Mouse (Mus musculus) myocyte (in vitro differentiated cells): ENCODE data around the gene Sorcs2. TPM values are rescaled to one million over a fixed set of nuclear protein-coding genes. Genes with fewer than 3 reads are reported as not detected.

Source experiments
- H3K27me3 ChIP-seq: one replicate; pipeline ENCODE4 v1.6.1; 2011; ENCODE audit not compliant: control insufficient read depth, insufficient read depth, insufficient read length
- H3K36me3 ChIP-seq: one replicate; pipeline ENCODE4 v1.6.1; 2011; ENCODE audit not compliant: control insufficient read depth, insufficient read depth
- H3K4me2 ChIP-seq: one replicate; pipeline ENCODE4 v1.6.1; 2011; ENCODE audit warnings: low read depth, control low read depth
- H3K4me3 ChIP-seq: one replicate; pipeline ENCODE4 v1.5.1; 2011; ENCODE audit warnings: mild to moderate bottlenecking, control low read depth, moderate library complexity
- H3K79me2 ChIP-seq: one replicate; pipeline ENCODE4 v1.6.1; 2011; ENCODE audit not compliant: control insufficient read depth, insufficient read depth
- H3ac ChIP-seq: one replicate; pipeline ENCODE4 v1.6.1; 2011; ENCODE audit not compliant: control insufficient read depth, insufficient read length
- CEBPB ChIP-seq: IDR thresholded peaks from 2 replicates; pipeline ENCODE4 v1.6.1; 2011; ENCODE audit warnings: mild to moderate bottlenecking, moderate library complexity; ENCODE audit not compliant: poor library complexity, insufficient read depth, severe bottlenecking
- E2F4 ChIP-seq: IDR thresholded peaks from one replicate; pipeline ENCODE4 v1.6.1; 2011; ENCODE audit warnings: mild to moderate bottlenecking, control low read depth, moderate library complexity; ENCODE audit not compliant: insufficient read depth
- MAX ChIP-seq: IDR thresholded peaks from one replicate; pipeline ENCODE4 v1.6.1; 2011; ENCODE audit warnings: low read depth, mild to moderate bottlenecking, control low read depth
- MYOD1 ChIP-seq, 3 experiments: IDR thresholded peaks; one replicate each; pipeline ENCODE4 v1.6.1; 2011; ENCODE audit warnings: control low read depth in 2 of 3, low read depth in 2 of 3, mild to moderate bottlenecking in 2 of 3, moderate library complexity in 1 of 3; ENCODE audit not compliant: insufficient read length in 2 of 3, control insufficient read depth in 1 of 3
- MYOG ChIP-seq, 3 experiments: IDR thresholded peaks; one replicate each; pipeline ENCODE4 v1.6.1; 2011; ENCODE audit warnings: control low read depth in 2 of 3, low read depth in 2 of 3, mild to moderate bottlenecking in 2 of 3; ENCODE audit not compliant: insufficient read length in 2 of 3, control insufficient read depth in 1 of 3, insufficient read depth in 1 of 3
- POLR2A ChIP-seq: IDR thresholded peaks from one replicate; pipeline ENCODE4 v1.6.1; 2011; ENCODE audit warnings: low read depth, mild to moderate bottlenecking, control low read depth, moderate library complexity; ENCODE audit not compliant: insufficient read length
- POLR2AphosphoS2 ChIP-seq: IDR thresholded peaks from one replicate; pipeline ENCODE4 v1.6.1; 2011; ENCODE audit warnings: low read depth, control low read depth; ENCODE audit not compliant: insufficient read length
- REST ChIP-seq: IDR thresholded peaks from one replicate; pipeline ENCODE4 v1.6.1; 2011; ENCODE audit warnings: mild to moderate bottlenecking, control low read depth, moderate library complexity; ENCODE audit not compliant: insufficient read depth, insufficient read length
- SRF ChIP-seq: IDR thresholded peaks from one replicate; pipeline ENCODE4 v1.6.1; 2011; ENCODE audit warnings: low read depth; ENCODE audit not compliant: control insufficient read depth, insufficient read length
- TCF12 ChIP-seq: IDR thresholded peaks from one replicate; pipeline ENCODE4 v1.6.1; 2011; ENCODE audit warnings: mild to moderate bottlenecking, control low read depth; ENCODE audit not compliant: poor library complexity, insufficient read depth, severe bottlenecking
- TCF3 ChIP-seq: IDR thresholded peaks from one replicate; pipeline ENCODE4 v1.6.1; 2011; ENCODE audit warnings: low read depth, control low read depth; ENCODE audit not compliant: insufficient read length
- USF1 ChIP-seq: IDR thresholded peaks from one replicate; pipeline ENCODE4 v1.6.1; 2011; ENCODE audit warnings: low read depth, mild to moderate bottlenecking, control low read depth, moderate library complexity
- polyA plus RNA-seq: library from polyadenylated mRNA; unstranded; fragments of >200 nt; fragmentation: generic; extraction: Trizol; gene quantifications from one replicate; pipeline ENCODE4 v1.2.1, GENCODE M21; 2012; ENCODE audit warnings: missing spikeins

Gene Sorcs2
- polyA plus RNA-seq, 1 experiment = 58.2 TPM

DNA sequence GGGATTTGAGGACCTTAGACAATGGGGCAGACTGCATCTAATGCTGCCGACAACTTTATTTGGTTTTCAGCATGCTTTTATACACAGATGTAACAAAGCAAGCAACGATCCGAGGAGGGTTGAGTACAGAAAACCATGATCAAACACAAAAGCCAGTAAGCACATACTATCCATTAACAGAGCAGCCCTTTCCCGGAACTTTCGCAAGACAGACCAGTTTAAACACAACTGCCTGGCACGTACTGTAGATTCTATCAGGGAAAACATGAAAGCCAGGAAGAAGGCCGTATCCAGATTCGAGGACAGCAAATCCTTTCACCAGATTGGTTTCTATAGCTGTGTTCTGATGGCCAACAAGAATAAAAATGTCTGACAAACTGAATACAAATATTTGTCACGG, 82.8 kb downstream of the Sorcs2 start:
- TF ChIP-seq SRF (no peak), MYOG (IDR thresholded peaks at IDR 0.05; ENCODE audit: control insufficient read depth in 1 of 3, insufficient read depth in 1 of 3, insufficient read length in 2 of 3, low read depth in 2 of 3) (no peak), MYOD1 (IDR thresholded peaks at IDR 0.05; ENCODE audit: control insufficient read depth in 1 of 3, insufficient read length in 2 of 3, low read depth in 2 of 3) (no peak), REST (no peak), POLR2A (no peak), POLR2AphosphoS2 (no peak), TCF12 (no peak), USF1 (no peak), CEBPB (no peak), E2F4 (no peak), MAX (no peak), TCF3 (no peak)
- H3K36me3 ChIP-seq = no peaks in the 10 kb centered on the region

GRCm38 (mm10) chr5:36313353-36314079, 84.4 kb downstream of the Sorcs2 start:
- H3ac ChIP-seq = no peak overlapping the region
- peaks cover 25% of the 10 kb centered on the region for H3K79me2 ChIP-seq
- TF ChIP-seq TCF12 (peak; percentile 87), TCF3 (peak; percentile 96), REST (no peak), POLR2A (no peak), CEBPB (no peak), SRF (peak; percentile 15), E2F4 (no peak), MYOG (IDR thresholded peaks at IDR 0.05; ENCODE audit: control insufficient read depth in 1 of 3, insufficient read depth in 1 of 3, insufficient read length in 2 of 3, low read depth in 2 of 3) (peak; percentile 97 to 99 (median 99)), MYOD1 (IDR thresholded peaks at IDR 0.05; ENCODE audit: control insufficient read depth in 1 of 3, insufficient read length in 2 of 3, low read depth in 2 of 3) (peak in 2 of 3 experiments; percentile 95)
- H3K36me3 ChIP-seq = no peaks in the 10 kb centered on the region
- H3K27me3 ChIP-seq = no peaks in the 10 kb centered on the region
- peak overlapping the region; percentile 10 for H3K4me2 ChIP-seq
- no peak overlapping the region for H3K4me3 ChIP-seq

More for the DNA sequence above, 82.8 kb downstream of the Sorcs2 start:
- H3K4me3 ChIP-seq = no peak overlapping the region
- H3ac ChIP-seq = no peak overlapping the region
- H3K4me2 ChIP-seq = no peak overlapping the region
- H3K79me2 ChIP-seq = peaks cover 25% of the 10 kb centered on the region
- H3K27me3 ChIP-seq = no peaks in the 10 kb centered on the region

GRCm38 (mm10) chr5:36312926-36313325, 85.0 kb downstream of the Sorcs2 start:
- peaks cover 20% of the 10 kb centered on the region for H3K79me2 ChIP-seq
- no peak overlapping the region for H3K4me2 ChIP-seq
- no peaks in the 10 kb centered on the region for H3K36me3 ChIP-seq
- no peaks in the 10 kb centered on the region for H3K27me3 ChIP-seq
- TF ChIP-seq TCF12 (no peak), SRF (no peak), MAX (no peak), REST (no peak), USF1 (no peak), MYOD1 (IDR thresholded peaks at IDR 0.05; ENCODE audit: control insufficient read depth in 1 of 3, insufficient read length in 2 of 3, low read depth in 2 of 3) (no peak), POLR2AphosphoS2 (no peak), TCF3 (no peak), MYOG (IDR thresholded peaks at IDR 0.05; ENCODE audit: control insufficient read depth in 1 of 3, insufficient read depth in 1 of 3, insufficient read length in 2 of 3, low read depth in 2 of 3) (no peak), POLR2A (no peak), CEBPB (no peak)
- H3ac ChIP-seq = no peak overlapping the region
- no peak overlapping the region for H3K4me3 ChIP-seq

DNA sequence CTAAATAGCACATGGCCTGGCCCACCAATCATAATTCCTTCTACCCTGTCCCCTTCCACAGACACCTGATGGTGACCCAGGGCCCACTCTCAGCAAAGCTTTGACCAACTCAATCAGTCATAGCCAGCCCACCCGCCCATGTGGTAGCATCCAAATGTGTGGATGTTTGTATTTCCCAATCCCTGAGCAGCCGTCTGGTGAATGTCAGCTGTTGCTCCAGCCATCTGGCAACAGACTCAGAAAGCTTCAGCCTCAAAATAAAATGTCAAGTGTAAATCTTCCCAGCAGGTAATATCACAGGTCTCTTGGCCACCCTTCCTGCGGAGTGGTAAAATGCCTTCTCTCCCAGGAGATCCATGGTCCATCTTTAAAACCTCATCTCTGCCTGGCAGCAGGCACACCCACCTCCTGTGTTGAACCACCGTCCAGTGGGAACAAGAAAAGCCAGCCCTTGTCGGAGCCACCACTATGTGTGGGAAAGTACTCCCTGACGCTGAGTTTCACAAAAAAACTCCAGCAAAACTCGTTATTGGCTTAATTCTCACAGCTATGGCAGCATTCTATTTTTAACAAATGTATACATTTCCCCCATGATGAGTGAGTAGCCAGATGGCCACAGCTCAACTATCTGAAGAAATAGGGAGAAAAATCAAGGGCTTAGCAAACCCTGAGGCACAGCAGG, 93.5 kb downstream of the Sorcs2 start:
- no peak overlapping the region for H3K4me3 ChIP-seq
- H3ac ChIP-seq = no peak overlapping the region
- no peaks in the 10 kb centered on the region for H3K27me3 ChIP-seq
- H3K36me3 ChIP-seq = no peaks in the 10 kb centered on the region
- peaks cover 18% of the 10 kb centered on the region for H3K79me2 ChIP-seq
- no peak overlapping the region for H3K4me2 ChIP-seq
- peak; percentile 56 for TF ChIP-seq TCF12
- TF ChIP-seq POLR2A = no peak
- no peak for TF ChIP-seq USF1
- peak; percentile 35 to 75 (median 55) for TF ChIP-seq MYOG (IDR thresholded peaks at IDR 0.05; ENCODE audit: control insufficient read depth in 1 of 3, insufficient read depth in 1 of 3, insufficient read length in 2 of 3, low read depth in 2 of 3)
- no peak for TF ChIP-seq E2F4
- TF ChIP-seq SRF = no peak
- peak; percentile 49; the same call in 1 of the 2 replicates for TF ChIP-seq CEBPB
- peak in 2 of 3 experiments; percentile 69 to 76 for TF ChIP-seq MYOD1 (IDR thresholded peaks at IDR 0.05; ENCODE audit: control insufficient read depth in 1 of 3, insufficient read length in 2 of 3, low read depth in 2 of 3)
- TF ChIP-seq TCF3 = no peak
- TF ChIP-seq POLR2AphosphoS2 = no peak
